Mouse (Mus musculus): ENCODE results near the gene Slc38a9. TPM values are rescaled to one million over a fixed set of nuclear protein-coding genes. Genes with fewer than 3 reads are reported as not detected.
A peak's percentile ranks its signal among the peaks of the same experiment; 100 is the strongest.

Slc38a9 gene
- polyA plus RNA-seq, 1 experiment from 2014 or later, result 11.2 TPM

DNA sequence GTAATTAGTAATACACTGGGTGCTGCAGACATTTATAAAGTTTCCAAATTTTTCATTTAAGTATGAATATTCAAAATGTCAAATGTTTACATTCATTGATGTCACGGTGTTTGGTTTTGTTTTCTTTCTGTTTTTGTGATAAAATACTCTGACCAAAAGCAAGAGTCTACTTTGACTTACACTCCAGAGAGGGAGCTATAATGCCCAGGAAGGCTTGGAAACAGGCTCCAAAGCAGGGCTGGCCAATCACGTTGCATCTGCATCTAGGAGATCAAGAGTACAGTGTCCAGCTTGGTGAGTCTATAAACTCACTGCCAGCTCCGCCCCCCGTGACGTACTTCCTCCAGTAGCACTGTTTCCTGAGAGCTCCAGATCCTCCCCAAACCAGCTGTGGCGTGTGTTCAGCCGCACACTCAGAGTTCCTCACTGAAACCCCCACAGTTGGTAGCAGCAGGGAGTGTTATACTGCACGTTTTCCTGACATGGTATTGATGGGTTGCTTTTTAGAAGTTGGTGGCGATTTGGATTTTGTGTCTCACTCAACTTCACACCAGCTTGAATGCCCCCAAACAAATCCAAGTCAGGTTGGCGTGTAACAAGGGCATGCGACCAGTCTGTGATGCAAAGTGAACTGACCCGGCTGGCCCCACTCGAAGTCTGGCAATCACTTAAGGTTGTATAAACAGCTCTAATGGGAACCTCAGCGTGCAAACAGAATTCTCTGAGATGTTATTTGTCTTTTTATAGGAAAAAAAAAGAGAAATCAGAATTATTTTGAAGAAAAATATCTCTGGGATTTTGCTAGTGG is 74.6 kb downstream of the Slc38a9 start:
- Histone ChIP-seq H3K27ac (no peak overlapping the region), H3K4me1 (replicated peaks) (no peaks in the 10 kb centered on the region), H3K9me3 (replicated peaks) (no peaks in the 10 kb centered on the region), H3K36me3 (no peaks in the 10 kb centered on the region), H3K4me2 (no peak overlapping the region), H3K9ac (no peak overlapping the region), H3K4me3 (no peak overlapping the region), H3K27me3 (no peaks in the 10 kb centered on the region)
- no peak for ATAC-seq (replicated peaks; ENCODE audit: insufficient number of reproducible peaks, insufficient read depth, low FRiP score, low read depth)
- 72% methylated on average over 14 of the region's 14 CpGs for WGBS

DNA sequence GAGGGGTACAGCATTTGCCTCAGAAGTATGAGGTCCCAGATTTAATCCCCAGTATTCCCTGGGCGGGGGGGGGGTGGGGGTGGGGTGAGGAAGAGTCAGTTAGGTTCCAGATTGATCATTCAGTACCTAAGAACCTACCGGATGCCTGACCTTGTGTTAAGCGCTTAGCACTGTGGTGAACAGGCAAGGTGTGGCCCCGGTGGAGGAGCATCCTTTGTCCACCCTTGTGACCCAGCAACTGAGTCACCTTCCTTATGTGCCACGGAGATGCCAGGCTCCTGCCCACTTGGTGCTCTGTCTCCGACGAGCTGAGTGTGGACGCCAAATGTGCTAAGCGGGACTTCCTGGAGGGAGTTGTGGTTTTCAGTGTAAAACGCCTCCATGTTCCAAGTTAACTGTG is 75.9 kb downstream of the Slc38a9 start:
- no peaks in the 10 kb centered on the region for H3K36me3 ChIP-seq
- no peak for ATAC-seq (replicated peaks; ENCODE audit: insufficient number of reproducible peaks, insufficient read depth, low FRiP score, low read depth)
- no peak overlapping the region for H3K27ac ChIP-seq
- H3K4me3 ChIP-seq, result no peak overlapping the region
- no peak overlapping the region for H3K4me2 ChIP-seq
- 84% methylated on average over 10 of the region's 10 CpGs for WGBS
- no peaks in the 10 kb centered on the region for H3K4me1 ChIP-seq (replicated peaks)
- no peaks in the 10 kb centered on the region for H3K9me3 ChIP-seq (replicated peaks)
- no peaks in the 10 kb centered on the region for H3K27me3 ChIP-seq
- H3K9ac ChIP-seq, result no peak overlapping the region

DNA sequence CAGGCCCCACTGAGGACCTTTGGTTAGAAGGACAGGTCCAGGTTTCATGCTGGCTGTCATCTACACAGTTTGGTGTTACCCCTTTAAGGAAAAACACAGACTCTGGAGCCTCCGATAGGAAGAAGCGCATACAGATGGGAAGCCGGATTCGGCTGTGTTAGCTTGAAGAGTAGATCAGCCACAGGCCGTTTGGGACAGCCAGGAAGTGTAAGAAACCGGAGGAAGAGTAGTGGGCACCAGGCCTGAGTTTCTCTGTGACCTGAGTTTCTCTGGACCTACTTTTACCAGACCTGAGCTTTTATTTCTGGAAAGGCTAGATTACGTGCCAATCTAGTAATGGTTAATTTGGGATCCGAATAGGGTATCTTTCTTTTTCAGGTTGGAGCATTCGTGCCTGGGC is 76.6 kb downstream of the Slc38a9 start:
- 72% methylated on average over 9 of the region's 9 CpGs for WGBS
- Histone ChIP-seq H3K36me3 (no peaks in the 10 kb centered on the region), H3K4me2 (no peak overlapping the region), H3K9me3 (replicated peaks) (no peaks in the 10 kb centered on the region), H3K9ac (no peak overlapping the region), H3K27ac (no peak overlapping the region), H3K4me1 (replicated peaks) (no peaks in the 10 kb centered on the region), H3K4me3 (no peak overlapping the region), H3K27me3 (no peaks in the 10 kb centered on the region)
- no peak for ATAC-seq (replicated peaks; ENCODE audit: insufficient number of reproducible peaks, insufficient read depth, low FRiP score, low read depth)

DNA sequence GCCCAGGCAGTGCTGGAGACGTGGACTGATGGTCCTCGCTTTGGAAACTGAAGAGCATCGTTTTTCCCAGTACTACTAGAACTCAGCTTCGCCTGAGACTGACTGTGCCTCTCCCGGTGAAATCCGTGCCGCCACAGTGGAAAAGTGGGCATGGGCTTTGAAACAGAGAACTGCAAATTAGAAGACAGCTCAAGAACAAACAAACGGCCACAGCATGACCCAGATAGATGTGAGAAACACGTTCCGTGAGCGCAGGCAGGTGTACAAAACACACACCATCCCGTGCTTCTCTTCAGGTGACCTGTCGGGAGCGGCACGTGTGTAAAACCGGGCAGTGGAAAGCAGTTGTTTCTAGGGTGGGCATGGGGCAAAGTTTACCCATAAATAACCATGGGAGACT is 77.5 kb downstream of the Slc38a9 start:
- 87% methylated on average over 16 of the region's 16 CpGs for WGBS
- Histone ChIP-seq H3K4me3 (no peak overlapping the region), H3K27ac (no peak overlapping the region), H3K4me2 (no peak overlapping the region), H3K9ac (no peak overlapping the region), H3K4me1 (replicated peaks) (no peaks in the 10 kb centered on the region), H3K27me3 (no peaks in the 10 kb centered on the region), H3K9me3 (replicated peaks) (no peaks in the 10 kb centered on the region), H3K36me3 (no peaks in the 10 kb centered on the region)
- no peak for ATAC-seq (replicated peaks; ENCODE audit: insufficient number of reproducible peaks, insufficient read depth, low FRiP score, low read depth)

DNA sequence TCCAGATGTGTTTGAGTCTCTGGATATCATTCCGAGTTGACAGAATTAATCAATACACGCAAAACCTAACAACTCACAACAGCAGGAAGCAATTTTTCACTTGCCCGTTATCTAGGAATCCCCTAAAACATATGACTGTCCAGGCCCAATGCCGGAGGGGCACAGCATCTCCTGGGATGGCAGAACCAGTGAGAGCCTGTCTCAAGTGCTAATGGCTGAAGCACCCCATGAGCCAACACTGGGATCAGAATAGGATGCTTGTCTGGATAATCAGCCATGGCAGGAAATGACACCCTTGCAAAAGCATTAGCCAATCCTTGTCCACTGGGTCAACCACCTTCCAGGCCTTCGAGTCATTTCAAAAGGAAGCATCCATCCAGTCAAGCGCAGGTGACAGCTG is 79.5 kb downstream of the Slc38a9 start:
- H3K4me1 ChIP-seq (replicated peaks), result peaks cover 3% of the 10 kb centered on the region; the same call in 1 of the 2 replicates
- H3K4me3 ChIP-seq, result no peak overlapping the region
- H3K36me3 ChIP-seq, result no peaks in the 10 kb centered on the region
- no peak overlapping the region for H3K27ac ChIP-seq
- H3K9ac ChIP-seq, result no peak overlapping the region
- ATAC-seq (replicated peaks; ENCODE audit: insufficient number of reproducible peaks, insufficient read depth, low FRiP score, low read depth), result no peak
- H3K4me2 ChIP-seq, result no peak overlapping the region
- H3K27me3 ChIP-seq, result no peaks in the 10 kb centered on the region
- WGBS, result 79% methylated on average over 6 of the region's 6 CpGs
- no peaks in the 10 kb centered on the region for H3K9me3 ChIP-seq (replicated peaks)

DNA sequence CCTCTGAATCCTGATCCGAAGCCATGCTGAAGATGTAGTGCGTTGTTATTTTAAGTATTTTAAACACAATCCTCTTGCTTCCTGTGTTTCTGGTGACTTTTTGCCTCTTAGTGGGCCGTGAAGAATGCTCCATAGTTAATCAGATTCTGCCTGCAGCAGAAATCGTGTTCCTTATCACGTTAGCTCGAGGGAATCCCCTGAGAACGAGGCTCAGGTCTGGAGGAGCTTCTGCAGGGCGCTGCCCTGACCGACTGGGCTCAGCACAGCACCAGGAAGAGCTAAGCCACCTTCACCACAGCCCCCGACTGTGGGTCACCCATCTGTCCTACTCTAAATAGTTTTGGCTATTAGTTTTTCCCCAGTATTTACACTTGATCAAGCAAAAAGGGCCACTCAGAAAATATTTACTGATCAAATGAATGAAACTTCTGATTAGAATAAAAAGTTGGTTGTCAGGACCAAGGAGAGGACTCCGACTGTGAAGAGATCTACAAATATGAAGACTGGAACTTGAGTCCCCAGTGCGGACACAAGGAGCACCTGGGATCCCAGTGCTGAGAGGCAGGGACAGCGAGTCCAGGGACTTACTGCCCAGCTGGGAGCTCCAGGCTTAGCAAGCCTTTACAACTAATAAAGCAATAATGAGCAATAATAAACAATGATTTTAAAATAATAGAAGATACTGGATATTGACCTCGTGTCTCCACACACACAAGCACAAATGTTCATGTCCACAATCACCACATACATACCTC is 81.7 kb downstream of the Slc38a9 start:
- 46% methylated on average over 14 of the region's 14 CpGs for WGBS
- Histone ChIP-seq H3K36me3 (no peaks in the 10 kb centered on the region), H3K9ac (no peak overlapping the region), H3K27ac (peak overlapping the region; percentile 57; the same call in 1 of the 2 replicates), H3K4me1 (replicated peaks) (peaks cover 3% of the 10 kb centered on the region; the same call in 1 of the 2 replicates), H3K4me3 (no peak overlapping the region), H3K27me3 (no peaks in the 10 kb centered on the region), H3K4me2 (no peak overlapping the region), H3K9me3 (replicated peaks) (no peaks in the 10 kb centered on the region)
- ATAC-seq (replicated peaks; ENCODE audit: insufficient number of reproducible peaks, insufficient read depth, low FRiP score, low read depth), result no peak

DNA sequence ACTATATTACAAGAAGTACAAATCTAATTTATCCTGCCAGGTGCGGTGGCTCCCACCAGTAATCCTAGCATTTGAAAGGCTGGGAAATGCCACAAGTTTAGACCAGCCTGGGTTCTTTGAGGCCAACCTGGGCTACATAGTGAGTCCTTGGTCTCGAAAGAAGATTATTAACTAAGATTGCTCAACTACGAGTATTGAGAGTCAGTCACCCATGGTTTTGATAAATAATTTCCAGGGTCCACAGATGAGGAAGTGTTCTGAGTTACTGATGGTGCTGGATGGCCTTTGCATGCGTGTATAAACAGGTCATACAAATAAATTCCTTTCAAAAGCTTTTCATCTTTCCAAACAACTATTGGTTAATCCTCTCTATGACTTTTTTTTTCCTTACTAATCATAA is 83.1 kb downstream of the Slc38a9 start:
- Histone ChIP-seq H3K36me3 (no peaks in the 10 kb centered on the region), H3K9me3 (replicated peaks) (no peaks in the 10 kb centered on the region), H3K4me3 (no peak overlapping the region), H3K27me3 (no peaks in the 10 kb centered on the region), H3K4me2 (no peak overlapping the region), H3K4me1 (replicated peaks) (peaks cover 3% of the 10 kb centered on the region; the same call in 1 of the 2 replicates), H3K9ac (no peak overlapping the region), H3K27ac (0 out of 2 replicates have a peak overlapping the region, but pooled peaks have one; percentile 3)
- ATAC-seq (replicated peaks; ENCODE audit: insufficient number of reproducible peaks, insufficient read depth, low FRiP score, low read depth), result no peak
- 82% methylated on average over 4 of the region's 4 CpGs for WGBS

DNA sequence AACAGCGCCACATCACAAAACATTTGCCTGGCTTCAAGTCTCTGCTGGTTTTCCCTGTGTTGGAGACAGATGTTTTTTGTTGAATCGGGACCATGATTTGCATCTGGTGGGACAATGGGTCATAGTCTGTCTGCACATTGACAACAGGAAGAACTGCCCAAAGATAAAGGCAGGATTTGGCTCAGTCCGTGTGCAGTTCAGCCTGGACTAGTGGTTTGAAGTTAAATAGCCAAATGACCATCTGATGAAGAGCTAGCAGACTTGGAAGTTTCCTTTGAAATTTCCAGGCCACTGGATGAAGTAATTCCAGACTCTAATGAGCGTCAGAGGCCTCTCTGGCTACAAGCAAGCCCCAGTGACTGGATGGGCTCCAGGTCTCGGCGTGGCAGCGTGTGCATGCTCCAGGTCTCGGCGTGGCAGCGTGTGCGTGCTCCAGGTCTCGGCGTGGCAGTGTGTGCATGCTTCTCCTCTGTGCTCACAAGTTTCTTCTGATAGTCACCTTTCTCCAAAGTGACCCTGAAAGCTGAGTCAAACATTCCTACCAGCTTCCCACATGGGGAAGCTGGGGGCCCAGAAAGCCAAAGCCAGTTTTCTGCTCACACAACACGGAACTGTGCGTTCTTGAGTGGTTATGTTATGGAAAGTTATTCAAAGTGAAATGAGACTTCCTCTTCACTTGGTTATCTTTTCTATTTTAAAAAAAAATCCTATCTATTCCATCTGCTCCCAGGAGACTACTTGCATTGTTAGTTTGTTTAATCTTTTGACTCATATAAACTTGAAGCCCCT is 83.7 kb downstream of the Slc38a9 start:
- WGBS, result 70% methylated on average over 15 of the region's 15 CpGs
- no peaks in the 10 kb centered on the region for H3K9me3 ChIP-seq (replicated peaks)
- no peak overlapping the region for H3K4me3 ChIP-seq
- no peak for ATAC-seq (replicated peaks; ENCODE audit: insufficient number of reproducible peaks, insufficient read depth, low FRiP score, low read depth)
- H3K27me3 ChIP-seq, result no peaks in the 10 kb centered on the region
- H3K4me2 ChIP-seq, result no peak overlapping the region
- peaks cover 3% of the 10 kb centered on the region; the same call in 1 of the 2 replicates for H3K4me1 ChIP-seq (replicated peaks)
- peak overlapping the region; percentile 45 for H3K27ac ChIP-seq
- no peaks in the 10 kb centered on the region for H3K36me3 ChIP-seq
- no peak overlapping the region for H3K9ac ChIP-seq

DNA sequence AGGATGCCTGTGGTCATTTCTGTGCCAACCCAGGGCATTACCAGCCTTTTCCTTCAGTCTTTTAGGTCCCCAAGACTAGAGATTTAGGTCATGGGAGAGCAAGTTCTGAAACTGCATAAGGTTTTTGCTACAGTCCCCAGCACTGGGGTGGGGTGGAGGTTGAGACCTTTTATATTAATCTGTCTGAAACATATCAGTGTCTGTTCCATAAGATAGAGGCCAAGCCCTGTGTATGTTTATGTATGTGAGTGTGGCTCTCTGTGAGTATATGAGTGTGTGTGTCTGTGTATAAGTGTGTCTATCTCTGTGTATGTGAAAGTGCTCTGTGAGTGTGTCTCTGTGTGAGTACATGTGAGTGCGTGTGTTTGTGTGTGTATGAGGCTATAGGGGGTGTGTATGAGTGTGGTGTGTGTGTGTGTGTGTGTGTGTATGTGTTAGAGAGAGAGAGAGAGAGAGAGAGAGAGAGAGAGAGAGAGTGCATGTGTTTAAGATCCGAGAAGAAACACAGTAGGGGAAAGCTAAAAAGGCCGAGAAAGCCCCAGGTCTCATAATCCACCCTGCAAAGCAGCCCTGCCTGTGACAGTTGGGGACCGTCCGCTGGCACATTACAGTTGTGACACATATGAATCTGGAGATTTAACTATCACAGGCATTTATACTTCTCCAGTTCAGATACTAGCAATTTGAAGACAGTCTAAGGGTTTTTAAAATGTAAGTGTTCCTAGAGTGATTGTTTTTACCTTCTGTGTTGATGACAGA is 85.6 kb downstream of the Slc38a9 start:
- no peak overlapping the region for H3K4me2 ChIP-seq
- H3K27ac ChIP-seq, result no peak overlapping the region
- H3K9ac ChIP-seq, result no peak overlapping the region
- WGBS, result 73% methylated on average over 5 of the region's 5 CpGs
- H3K36me3 ChIP-seq, result no peaks in the 10 kb centered on the region
- no peak for ATAC-seq (replicated peaks; ENCODE audit: insufficient number of reproducible peaks, insufficient read depth, low FRiP score, low read depth)
- H3K9me3 ChIP-seq (replicated peaks), result no peaks in the 10 kb centered on the region
- no peak overlapping the region for H3K4me3 ChIP-seq
- peaks cover 11% of the 10 kb centered on the region for H3K4me1 ChIP-seq (replicated peaks)
- no peaks in the 10 kb centered on the region for H3K27me3 ChIP-seq

DNA sequence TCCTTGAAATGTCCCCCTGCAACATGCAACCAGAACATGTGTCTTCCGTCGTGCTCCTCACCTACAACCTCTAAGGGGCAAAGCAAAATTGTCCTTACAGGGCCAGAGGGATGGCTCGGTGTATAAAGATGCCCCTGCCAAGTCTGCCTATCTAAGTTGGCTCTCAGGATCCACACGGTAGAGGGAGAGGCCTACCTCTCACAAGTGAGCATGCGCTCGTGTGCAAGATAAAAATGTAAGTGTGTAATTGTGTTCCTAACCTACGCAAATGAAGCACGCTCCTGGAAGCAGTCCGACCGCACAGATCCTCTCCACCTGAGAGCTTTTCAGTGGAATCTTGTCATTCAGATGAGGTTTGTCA is 86.1 kb downstream of the Slc38a9 start:
- H3K27me3 ChIP-seq, result no peaks in the 10 kb centered on the region
- no peak overlapping the region for H3K27ac ChIP-seq
- H3K4me2 ChIP-seq, result no peak overlapping the region
- no peak overlapping the region for H3K4me3 ChIP-seq
- 77% methylated on average over 10 of the region's 10 CpGs for WGBS
- no peak overlapping the region for H3K9ac ChIP-seq
- no peaks in the 10 kb centered on the region for H3K9me3 ChIP-seq (replicated peaks)
- H3K36me3 ChIP-seq, result no peaks in the 10 kb centered on the region
- ATAC-seq (replicated peaks; ENCODE audit: insufficient number of reproducible peaks, insufficient read depth, low FRiP score, low read depth), result no peak
- H3K4me1 ChIP-seq (replicated peaks), result peaks cover 16% of the 10 kb centered on the region
